Mouse (Mus musculus): ENCODE results near the gene Slc35a5. TPM values are rescaled to one million over a fixed set of nuclear protein-coding genes. Genes with fewer than 3 reads are reported as not detected.

The Slc35a5 gene
- total RNA-seq, 2 experiments from 2014 or later: 9.1 to 13.9 TPM

GRCm38 (mm10) chr16:45117200-45117599 lies 41.3 kb downstream of the Slc35a5 start:
- no peak for DNase-seq

- peak; percentile 69 for DNase-seq
Measured at GRCm38 (mm10) chr16:45110498-45110897, 48.0 kb downstream of the Slc35a5 start.

GRCm38 (mm10) chr16:45108203-45108878 lies 50.2 kb downstream of the Slc35a5 start:
- DNase-seq: no peak

- DNase-seq: no peak
Measured at GRCm38 (mm10) chr16:45104993-45105392, 53.5 kb downstream of the Slc35a5 start.

- peak; percentile 71 for DNase-seq
Measured at GRCm38 (mm10) chr16:45100892-45101291, 57.6 kb downstream of the Slc35a5 start.

GRCm38 (mm10) chr16:45098886-45099210 lies 59.7 kb downstream of the Slc35a5 start:
- no peak for DNase-seq

GRCm38 (mm10) chr16:45098186-45098885 lies 60.2 kb downstream of the Slc35a5 start:
- no peak for DNase-seq

- DNase-seq: no peak
Measured at GRCm38 (mm10) chr16:45097467-45097866, 61.0 kb downstream of the Slc35a5 start.

- peak; percentile 16 for DNase-seq
Measured at GRCm38 (mm10) chr16:45095561-45096482, 62.7 kb downstream of the Slc35a5 start.

GRCm38 (mm10) chr16:45095030-45095429 lies 63.5 kb downstream of the Slc35a5 start:
- no peak for DNase-seq

- DNase-seq: peak; percentile 33
Measured at GRCm38 (mm10) chr16:45094136-45094756, 64.3 kb downstream of the Slc35a5 start.

GRCm38 (mm10) chr16:45093137-45093731 lies 65.3 kb downstream of the Slc35a5 start, which contains the start of gene Ccdc80:
TSS of gene Ccdc80 (plus strand) at chr16:45093402.
- DNase-seq: peak; percentile 61

GRCm38 (mm10) chr16:45090005-45090404 lies 68.5 kb downstream of the Slc35a5 start:
- peak; percentile 89 for DNase-seq

Other genes with a start within 250 kb of the Slc35a5 start
- under 1 TPM; 0.32 to 0.57 TPM for gene Cd200r3, start 215.0 kb downstream of the Slc35a5 start, total RNA-seq (2021)
- gene Ccdc80, start 65.3 kb downstream of the Slc35a5 start, total RNA-seq (2021): 10 to 100 TPM; 90.3 to 96.3 TPM
- gene Atg3, start 79 bp upstream of the Slc35a5 start, total RNA-seq (2021): 10 to 100 TPM; 27.7 to 27.8 TPM
- gene Btla, start 65.6 kb upstream of the Slc35a5 start, total RNA-seq (2021): under 1 TPM; 0.25 to 0.26 TPM

All from heart, postnatal 4 days (tissue).